Mouse (Mus musculus) G1E-ER4 (cell line): ENCODE results near the gene Ckap2l. TPM values are rescaled to one million over a fixed set of nuclear protein-coding genes. Genes with fewer than 3 reads are reported as not detected.
A peak's percentile ranks its signal among the peaks of the same experiment; 100 is the strongest.

Experiments used
- GATA1 ChIP-seq: IDR thresholded peaks from one replicate; pipeline ENCODE4 v1.8.0; 2012; ENCODE audit warnings: low read length, inconsistent platforms
- polyA plus RNA-seq: library from polyadenylated mRNA; stranded (reverse); fragments of >175 nt; gene quantifications from 2 replicates; pipeline ENCODE4 v1.2.3, GENCODE M21; 2012

Gene Ckap2l
- polyA plus RNA-seq, 1 experiment: 55.6 TPM

DNA sequence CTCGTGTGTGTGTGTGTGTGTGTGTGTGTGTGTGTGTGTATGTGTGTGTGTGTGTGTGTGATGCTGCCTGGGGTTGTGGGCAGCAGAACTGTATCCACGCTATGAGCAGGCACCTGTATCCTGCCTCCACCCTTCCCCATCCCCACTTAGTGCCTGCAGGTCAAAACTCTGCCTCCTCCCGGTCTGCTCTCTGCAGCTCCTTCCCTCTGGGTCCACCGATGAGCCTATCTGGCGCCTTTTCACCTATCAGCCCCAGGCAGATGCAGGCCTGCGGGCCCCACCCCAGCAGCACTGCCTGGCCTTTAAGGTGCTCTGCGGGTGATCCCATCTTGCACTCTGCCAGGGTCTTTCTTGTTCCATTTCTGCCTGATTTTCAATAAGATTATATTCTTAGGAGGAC, 69.3 kb downstream of the Ckap2l start:
- peak; percentile 59 for TF ChIP-seq GATA1

DNA sequence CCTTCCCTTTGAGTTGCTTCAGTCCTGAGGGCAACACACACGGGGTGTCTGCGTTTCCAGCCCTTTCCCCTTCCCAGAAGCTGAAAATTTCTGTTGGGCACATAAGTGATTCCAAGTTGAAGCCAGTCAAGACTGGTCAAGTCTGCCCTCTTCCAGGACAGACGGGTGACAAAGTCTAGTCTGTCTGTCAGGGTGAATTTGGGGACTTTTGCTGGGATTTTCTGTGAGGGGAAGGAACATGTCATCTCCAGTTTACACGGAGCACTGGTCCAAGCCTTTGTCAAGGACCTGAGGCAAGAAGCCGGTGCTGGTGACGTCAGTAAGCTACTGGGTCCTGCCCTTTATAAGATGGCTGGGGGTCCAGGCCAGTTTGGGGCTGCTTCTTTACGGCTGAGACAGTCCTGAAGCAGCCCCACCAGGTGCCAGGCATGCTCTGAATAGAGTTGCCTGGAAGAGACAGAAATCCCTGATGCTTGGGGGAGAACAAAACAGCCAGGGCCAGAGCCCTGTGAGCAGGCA, 69.9 kb downstream of the Ckap2l start:
- TF ChIP-seq GATA1: no peak

DNA sequence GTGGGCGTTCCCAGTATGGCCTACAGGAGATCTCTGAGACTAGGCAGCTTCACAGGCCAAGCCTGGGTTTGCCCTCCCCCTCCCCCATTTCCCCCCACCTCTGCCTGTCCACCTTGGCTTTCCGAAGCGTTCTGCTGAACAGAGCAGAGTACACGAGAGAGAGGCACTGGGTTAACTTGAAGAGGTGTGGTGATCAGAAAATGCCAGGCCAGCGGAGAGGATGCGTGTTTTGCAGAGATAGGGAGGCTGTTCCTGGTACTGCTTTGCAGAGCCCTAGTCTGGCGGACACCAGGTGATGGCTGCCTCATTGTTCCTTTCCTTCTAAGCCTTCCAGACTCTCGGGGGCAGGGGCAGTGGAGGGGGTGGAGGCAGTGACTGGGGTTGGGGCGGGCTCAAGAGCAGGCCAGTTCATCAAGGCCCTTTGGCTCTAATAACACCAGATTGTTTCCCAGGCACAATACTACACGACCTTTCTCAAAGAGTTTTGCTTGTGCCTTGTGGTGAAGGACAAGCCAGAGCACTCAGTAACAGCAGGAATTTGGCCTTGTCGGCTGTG, 70.6 kb downstream of the Ckap2l start:
- no peak for TF ChIP-seq GATA1

DNA sequence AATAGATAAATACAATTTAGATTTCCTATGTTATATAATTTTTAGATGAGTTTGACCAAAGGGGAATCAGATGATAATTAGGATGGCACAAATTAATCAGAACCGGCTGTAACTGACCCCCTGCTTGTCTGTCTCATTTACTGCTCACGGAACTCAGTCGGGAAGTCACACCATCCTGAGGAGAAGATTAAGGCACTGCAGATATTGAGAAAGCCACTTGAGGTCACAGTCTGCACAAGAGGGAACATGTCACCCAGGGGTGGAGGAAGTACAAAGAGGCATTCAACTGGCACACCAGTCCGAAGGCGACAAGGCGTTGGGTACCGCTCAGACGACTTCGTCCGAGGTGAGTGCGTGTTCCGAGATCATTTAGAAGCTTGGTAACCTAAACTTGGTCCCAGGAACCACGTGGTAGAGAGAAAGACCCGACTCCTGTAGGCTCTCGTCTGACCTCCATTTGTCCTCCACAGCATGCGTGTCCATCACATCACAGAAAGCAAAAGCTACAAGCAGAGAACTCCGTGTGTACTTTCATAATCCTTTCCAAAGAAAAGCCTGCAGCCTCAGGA, 71.7 kb downstream of the Ckap2l start:
- no peak for TF ChIP-seq GATA1

DNA sequence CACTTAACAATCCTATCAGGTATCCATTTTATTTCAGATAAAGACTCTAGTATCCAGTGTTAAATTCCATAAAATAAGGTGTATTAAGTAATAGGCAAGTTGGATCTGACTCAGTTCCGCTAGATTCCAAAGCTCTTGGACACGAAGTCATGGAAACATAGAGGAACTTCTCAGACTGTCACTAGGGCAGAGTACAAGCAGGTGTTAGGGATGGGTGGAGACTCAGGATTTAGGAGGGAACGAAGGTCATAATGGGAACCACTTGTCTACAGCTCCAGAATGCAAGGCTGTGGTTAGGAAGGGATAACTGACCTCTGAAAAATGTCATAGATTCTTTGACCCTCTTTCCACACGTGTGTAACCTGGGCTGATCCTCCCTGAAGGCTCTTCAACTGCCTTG, 72.8 kb downstream of the Ckap2l start:
- no peak for TF ChIP-seq GATA1

DNA sequence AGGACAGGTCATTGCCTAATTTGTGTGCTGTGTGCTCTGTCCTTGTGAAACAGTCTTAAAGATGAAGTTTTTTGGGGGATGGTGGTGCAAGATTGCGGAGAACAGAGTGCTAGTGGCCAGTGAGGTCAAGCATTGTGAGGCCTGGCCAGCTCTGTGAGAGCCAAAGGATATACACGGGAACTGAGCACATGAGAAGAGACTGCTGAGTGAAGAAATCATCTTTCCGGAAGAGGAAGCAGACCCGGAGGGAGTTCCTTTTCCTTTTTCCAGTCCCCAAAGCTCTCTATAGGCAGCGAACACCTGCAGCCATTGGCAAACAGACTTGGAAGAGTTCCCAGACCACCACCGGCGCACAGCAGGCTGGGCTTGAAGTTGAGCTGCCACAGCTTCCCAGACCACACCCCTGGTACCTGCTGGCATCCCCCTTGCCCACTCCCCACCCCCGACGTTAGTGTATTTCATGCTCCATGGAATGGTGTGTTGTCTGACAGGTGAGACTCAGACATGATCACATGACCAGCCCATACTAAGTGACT, 75.8 kb downstream of the Ckap2l start:
- TF ChIP-seq GATA1: no peak

DNA sequence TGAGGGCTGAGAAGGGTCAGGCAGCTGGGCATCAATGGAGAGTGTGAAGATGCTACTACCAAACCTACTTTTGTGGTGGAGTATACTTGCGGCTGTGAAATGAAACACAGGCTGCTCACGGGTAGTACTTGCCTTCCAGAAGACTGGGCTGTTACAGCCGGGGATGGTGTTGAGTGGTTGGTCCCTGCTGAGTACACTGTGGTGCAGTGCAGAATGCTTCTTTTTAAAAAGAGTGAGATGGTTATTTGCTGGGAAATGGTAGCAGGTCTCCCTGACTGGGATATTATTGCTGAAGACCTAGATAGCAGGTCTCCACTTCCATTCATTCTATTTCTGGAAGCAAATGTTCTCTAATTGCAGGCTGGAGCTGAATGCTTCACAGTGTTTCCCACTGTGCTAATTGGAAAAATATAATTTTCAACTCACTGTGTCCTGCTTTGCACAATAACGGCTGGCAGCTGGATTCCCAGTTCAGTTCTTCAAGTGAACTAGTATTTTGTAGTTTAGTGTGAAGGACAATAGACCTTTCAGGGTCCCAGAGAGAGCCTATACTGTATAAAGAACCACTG, 78.4 kb downstream of the Ckap2l start:
- TF ChIP-seq GATA1: no peak

Other genes with a start within 250 kb of the Ckap2l start
- gene Vinac1, start 249.0 kb downstream of the Ckap2l start, polyA plus RNA-seq: not detected in 2 replicates
- gene Ttl, start 231.3 kb downstream of the Ckap2l start, polyA plus RNA-seq: not detected in 2 replicates
- 25.8 and 27.1 TPM in 2 replicates for gene Polr1b, start 196.2 kb downstream of the Ckap2l start, polyA plus RNA-seq
- 2.6 and 44.6 TPM in 2 replicates for gene Chchd5, start 167.5 kb downstream of the Ckap2l start, polyA plus RNA-seq
- 51.8 and 57.4 TPM in 2 replicates for gene Slc20a1, start 98.4 kb downstream of the Ckap2l start, polyA plus RNA-seq
- gene Il1a, start 12.8 kb upstream of the Ckap2l start, polyA plus RNA-seq: not detected in 2 replicates
- gene Il1b, start 73.9 kb upstream of the Ckap2l start, polyA plus RNA-seq: 0.04 and 0.11 TPM in 2 replicates
- not detected in 2 replicates for gene F830045P16Rik, start 239.4 kb upstream of the Ckap2l start, polyA plus RNA-seq